Mouse (Mus musculus): ENCODE results near the gene Ccpg1os. TPM values are rescaled to one million over a fixed set of nuclear protein-coding genes. Genes with fewer than 3 reads are reported as not detected.

Ccpg1os gene
- polyA plus RNA-seq, 1 experiment from 2014 or later = 25.1 TPM

DNA sequence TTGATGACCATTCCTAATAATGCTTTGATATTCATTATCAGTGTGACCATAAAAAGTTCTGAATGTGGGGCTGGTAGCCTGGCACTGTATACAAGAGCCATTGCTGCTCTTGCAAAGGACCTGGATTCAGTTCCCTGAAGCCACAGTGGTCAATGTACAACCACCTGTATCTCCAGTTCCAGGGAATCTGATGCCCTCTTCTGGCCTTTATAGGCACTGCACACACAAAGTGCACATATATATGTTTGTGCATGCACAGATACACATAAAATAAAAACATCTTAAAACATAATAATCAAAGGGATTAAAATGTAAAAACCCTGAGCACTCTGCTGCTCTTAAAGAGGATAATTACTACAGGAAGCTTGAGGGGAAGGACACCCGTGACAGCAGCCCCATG, 38.2 kb downstream of the Ccpg1os start:
- Histone ChIP-seq H3K4me2 (ENCODE audit: low read depth, low read length) (no peak overlapping the region), H3K9ac (replicated peaks; ENCODE audit: low read depth, low read length) (no peak overlapping the region), H3K36me3 (ENCODE audit: control insufficient read depth, insufficient read depth, low read length) (peaks cover 10% of the 10 kb centered on the region; the same call in 1 of the 2 replicates), H3K27me3 (ENCODE audit: control insufficient read depth, insufficient read depth, low read length) (no peaks in the 10 kb centered on the region), H3K9me3 (ENCODE audit: control insufficient read depth, low read length) (no peaks in the 10 kb centered on the region), H3K27ac (ENCODE audit: low read depth, low read length) (no peak overlapping the region), H3K4me3 (ENCODE audit: low read depth, low read length) (no peak overlapping the region), H3K4me1 (ENCODE audit: control insufficient read depth, insufficient read depth, low read length) (no peaks in the 10 kb centered on the region)
- no peak for ATAC-seq (ENCODE audit: low read depth)
- 100% methylated on average over 1 of the region's 1 CpGs for WGBS

GRCm38 (mm10) chr9:72944286-72944685, 40.9 kb downstream of the Ccpg1os start:
- Histone ChIP-seq H3K9ac (replicated peaks; ENCODE audit: low read depth, low read length) (no peak overlapping the region), H3K4me3 (ENCODE audit: low read depth, low read length) (no peak overlapping the region), H3K4me1 (ENCODE audit: control insufficient read depth, insufficient read depth, low read length) (no peaks in the 10 kb centered on the region), H3K4me2 (ENCODE audit: low read depth, low read length) (no peak overlapping the region), H3K27ac (ENCODE audit: low read depth, low read length) (no peak overlapping the region), H3K27me3 (ENCODE audit: control insufficient read depth, insufficient read depth, low read length) (no peaks in the 10 kb centered on the region), H3K36me3 (ENCODE audit: control insufficient read depth, insufficient read depth, low read length) (peaks cover 10% of the 10 kb centered on the region; the same call in 1 of the 2 replicates), H3K9me3 (ENCODE audit: control insufficient read depth, low read length) (no peaks in the 10 kb centered on the region)
- no peak for ATAC-seq (ENCODE audit: low read depth)
- WGBS = 95% methylated on average over 13 of the region's 13 CpGs

GRCm38 (mm10) chr9:72943424-72943823, 41.8 kb downstream of the Ccpg1os start:
- Histone ChIP-seq H3K9me3 (ENCODE audit: control insufficient read depth, low read length) (no peaks in the 10 kb centered on the region), H3K27ac (ENCODE audit: low read depth, low read length) (no peak overlapping the region), H3K4me3 (ENCODE audit: low read depth, low read length) (no peak overlapping the region), H3K4me2 (ENCODE audit: low read depth, low read length) (no peak overlapping the region), H3K4me1 (ENCODE audit: control insufficient read depth, insufficient read depth, low read length) (no peaks in the 10 kb centered on the region), H3K27me3 (ENCODE audit: control insufficient read depth, insufficient read depth, low read length) (no peaks in the 10 kb centered on the region), H3K36me3 (ENCODE audit: control insufficient read depth, insufficient read depth, low read length) (peaks cover 10% of the 10 kb centered on the region; the same call in 1 of the 2 replicates), H3K9ac (replicated peaks; ENCODE audit: low read depth, low read length) (no peak overlapping the region)
- WGBS = 68% methylated on average over 3 of the region's 3 CpGs
- ATAC-seq (ENCODE audit: low read depth) = no peak

DNA sequence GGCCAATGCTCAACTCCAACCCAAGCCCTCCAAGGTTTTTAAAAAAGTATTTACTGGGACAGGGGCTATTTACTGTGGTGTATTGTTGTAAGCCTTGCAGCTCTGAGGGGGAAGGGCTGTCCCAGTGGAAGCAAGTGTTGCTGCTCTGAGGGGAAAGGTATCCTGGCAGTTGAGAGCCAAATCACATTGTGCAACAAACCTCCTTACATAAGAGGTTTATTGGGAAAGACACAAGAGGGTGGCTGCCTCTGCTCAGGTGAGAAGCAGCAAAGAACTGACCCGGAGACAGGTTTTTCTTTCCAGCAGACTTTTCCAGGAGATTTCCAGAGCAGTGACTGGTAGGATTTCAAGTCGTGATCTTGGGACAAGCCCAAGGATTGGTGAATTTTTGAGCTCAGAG, 48.9 kb downstream of the Ccpg1os start:
- H3K4me2 ChIP-seq (ENCODE audit: low read depth, low read length) = no peak overlapping the region
- no peak overlapping the region for H3K9ac ChIP-seq (replicated peaks; ENCODE audit: low read depth, low read length)
- H3K4me1 ChIP-seq (ENCODE audit: control insufficient read depth, insufficient read depth, low read length) = no peaks in the 10 kb centered on the region
- no peaks in the 10 kb centered on the region for H3K36me3 ChIP-seq (ENCODE audit: control insufficient read depth, insufficient read depth, low read length)
- WGBS = 73% methylated on average over 2 of the region's 2 CpGs
- H3K9me3 ChIP-seq (ENCODE audit: control insufficient read depth, low read length) = no peaks in the 10 kb centered on the region; the same call in 1 of the 2 replicates
- no peak for ATAC-seq (ENCODE audit: low read depth)
- H3K4me3 ChIP-seq (ENCODE audit: low read depth, low read length) = no peak overlapping the region
- H3K27ac ChIP-seq (ENCODE audit: low read depth, low read length) = no peak overlapping the region
- H3K27me3 ChIP-seq (ENCODE audit: control insufficient read depth, insufficient read depth, low read length) = no peaks in the 10 kb centered on the region

DNA sequence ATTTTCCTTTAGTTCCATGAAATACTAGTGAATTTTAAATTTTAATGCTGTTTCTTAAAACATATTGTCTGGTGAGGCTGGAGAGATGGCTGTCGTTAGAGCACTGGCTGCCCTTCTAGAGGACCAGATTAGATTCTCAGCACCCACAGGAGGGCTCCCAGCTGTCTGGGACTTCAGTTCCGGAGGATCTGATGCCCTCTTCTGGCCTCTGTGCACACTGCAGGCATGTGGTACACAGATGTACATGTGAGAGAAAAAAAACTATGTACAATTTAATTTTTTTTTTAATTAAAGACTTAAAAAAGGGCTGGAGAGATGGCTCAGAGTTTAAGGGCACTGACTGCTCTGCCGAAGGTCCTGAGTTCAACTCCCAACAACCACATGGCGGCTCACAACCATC, 49.9 kb downstream of the Ccpg1os start:
- H3K9me3 ChIP-seq (ENCODE audit: control insufficient read depth, low read length) = no peaks in the 10 kb centered on the region; the same call in 1 of the 2 replicates
- H3K4me1 ChIP-seq (ENCODE audit: control insufficient read depth, insufficient read depth, low read length) = no peaks in the 10 kb centered on the region
- H3K4me2 ChIP-seq (ENCODE audit: low read depth, low read length) = no peak overlapping the region
- 91% methylated on average over 4 of the region's 4 CpGs for WGBS
- no peak overlapping the region for H3K27ac ChIP-seq (ENCODE audit: low read depth, low read length)
- no peak overlapping the region for H3K9ac ChIP-seq (replicated peaks; ENCODE audit: low read depth, low read length)
- H3K4me3 ChIP-seq (ENCODE audit: low read depth, low read length) = no peak overlapping the region
- H3K36me3 ChIP-seq (ENCODE audit: control insufficient read depth, insufficient read depth, low read length) = no peaks in the 10 kb centered on the region
- ATAC-seq (ENCODE audit: low read depth) = no peak
- no peaks in the 10 kb centered on the region for H3K27me3 ChIP-seq (ENCODE audit: control insufficient read depth, insufficient read depth, low read length)

DNA sequence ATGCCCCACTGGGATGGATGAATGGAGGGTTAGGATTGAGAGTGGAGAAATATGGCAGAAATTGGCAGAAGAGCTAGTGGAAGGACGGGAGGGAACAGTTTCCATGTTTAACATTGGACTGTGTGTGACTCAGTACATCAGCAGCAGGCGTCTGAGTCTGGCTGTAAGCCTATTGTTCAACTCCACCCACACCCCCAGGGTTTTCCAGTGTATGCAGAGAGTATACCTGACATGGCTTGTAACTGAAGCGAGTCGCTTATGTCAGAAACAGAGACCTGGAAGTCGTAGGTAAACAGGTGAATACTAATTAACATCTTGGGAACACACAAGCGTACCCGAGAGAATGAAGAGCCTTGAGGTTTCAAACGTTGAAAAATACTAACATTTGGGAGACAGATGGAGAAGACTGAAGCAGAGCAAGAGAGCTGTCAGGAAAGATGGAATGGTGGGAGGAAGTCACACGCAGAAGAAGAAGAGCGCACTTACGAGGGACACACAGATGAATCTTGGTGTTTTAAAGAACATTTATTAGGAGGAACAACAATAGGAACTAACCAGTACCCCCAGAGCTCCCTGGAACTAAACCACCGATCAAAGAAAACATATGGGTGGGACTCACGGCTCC, 53.9 kb downstream of the Ccpg1os start:
- no peak overlapping the region for H3K9ac ChIP-seq (replicated peaks; ENCODE audit: low read depth, low read length)
- H3K9me3 ChIP-seq (ENCODE audit: control insufficient read depth, low read length) = no peaks in the 10 kb centered on the region; the same call in 1 of the 2 replicates
- H3K4me1 ChIP-seq (ENCODE audit: control insufficient read depth, insufficient read depth, low read length) = peaks cover 14% of the 10 kb centered on the region; the same call in 1 of the 2 replicates
- no peak overlapping the region for H3K27ac ChIP-seq (ENCODE audit: low read depth, low read length)
- no peak overlapping the region for H3K4me2 ChIP-seq (ENCODE audit: low read depth, low read length)
- no peak overlapping the region for H3K4me3 ChIP-seq (ENCODE audit: low read depth, low read length)
- no peaks in the 10 kb centered on the region for H3K27me3 ChIP-seq (ENCODE audit: control insufficient read depth, insufficient read depth, low read length)
- 79% methylated on average over 13 of the region's 13 CpGs for WGBS
- no peaks in the 10 kb centered on the region for H3K36me3 ChIP-seq (ENCODE audit: control insufficient read depth, insufficient read depth, low read length)
- no peak for ATAC-seq (ENCODE audit: low read depth)

Small RNA genes within 50 kb of the gene (microRNA-seq; reads per million reads assigned to microRNA genes)
- not detected for gene Gm27353

Other genes starting within 250 kb of the Ccpg1os start
- gene Prtg, start 178.5 kb downstream of the Ccpg1os start, polyA plus RNA-seq (2014; fragmentation: Nextera tagmentation; extraction: Ambion mirVana) = 0.43 and 0.80 TPM in 2 replicates
- gene Pygo1, start 59.7 kb downstream of the Ccpg1os start, polyA plus RNA-seq (2014; fragmentation: Nextera tagmentation; extraction: Ambion mirVana) = 19.7 and 20.5 TPM in 2 replicates
- 2.9 and 3.2 TPM in 2 replicates for gene Dyx1c1, start 26.6 kb downstream of the Ccpg1os start, polyA plus RNA-seq (2014; fragmentation: Nextera tagmentation; extraction: Ambion mirVana)
- gene Gm44503, start 26.5 kb downstream of the Ccpg1os start, polyA plus RNA-seq (2014; fragmentation: Nextera tagmentation; extraction: Ambion mirVana) = not detected in 2 replicates
- gene Ccpg1, start within 50 bp of the Ccpg1os start, polyA plus RNA-seq (2014; fragmentation: Nextera tagmentation; extraction: Ambion mirVana) = 33.8 and 47.7 TPM in 2 replicates
- 16.4 and 18.6 TPM in 2 replicates for gene Pigb, start 55.0 kb upstream of the Ccpg1os start, polyA plus RNA-seq (2014; fragmentation: Nextera tagmentation; extraction: Ambion mirVana)
- gene Rab27a, start 59.5 kb upstream of the Ccpg1os start, polyA plus RNA-seq (2014; fragmentation: Nextera tagmentation; extraction: Ambion mirVana) = 0.88 and 1.0 TPM in 2 replicates
- 0.32 TPM in 1 of 2 replicates, not detected in the other for gene Khdc3, start 116.5 kb upstream of the Ccpg1os start, polyA plus RNA-seq (2014; fragmentation: Nextera tagmentation; extraction: Ambion mirVana)
- not detected in 2 replicates for gene Gm20509, start 117.1 kb upstream of the Ccpg1os start, polyA plus RNA-seq (2014; fragmentation: Nextera tagmentation; extraction: Ambion mirVana)
- gene Rsl24d1, start 128.0 kb upstream of the Ccpg1os start, polyA plus RNA-seq (2014; fragmentation: Nextera tagmentation; extraction: Ambion mirVana) = 103 and 107 TPM in 2 replicates